Mouse (Mus musculus): Measurements from ENCODE around the gene Abca13. TPM values are rescaled to one million over a fixed set of nuclear protein-coding genes. Genes with fewer than 3 reads are reported as not detected.
A peak's percentile ranks its signal among the peaks of the same experiment; 100 is the strongest.

Abca13 gene
- polyA plus RNA-seq, 1 experiment from 2014 or later = 0.02 TPM

DNA sequence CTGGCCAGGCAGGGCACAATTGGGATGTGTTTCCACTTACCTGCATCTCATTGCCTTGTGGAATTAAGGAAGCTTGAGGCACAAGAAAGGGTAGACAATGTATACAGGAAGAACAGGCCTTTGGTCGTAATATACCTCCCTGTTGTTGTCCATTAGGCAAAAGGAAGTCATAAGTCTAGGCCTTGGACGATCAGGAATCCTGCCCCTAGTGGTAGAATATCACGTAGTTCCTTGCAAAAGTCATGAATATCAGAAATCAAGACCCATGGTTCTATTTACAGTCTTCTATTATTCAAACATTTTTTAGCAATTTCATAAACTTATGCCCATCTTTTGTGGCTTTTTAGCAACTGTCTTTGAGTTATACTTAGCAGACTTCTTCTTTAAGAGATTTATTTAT is 456.2 kb downstream of the Abca13 start:
- H3K27ac ChIP-seq (ENCODE audit: low read length) = no peak overlapping the region
- H3K27me3 ChIP-seq (replicated peaks; ENCODE audit: insufficient read depth, low read length) = no peaks in the 10 kb centered on the region
- no peaks in the 10 kb centered on the region for H3K4me1 ChIP-seq (ENCODE audit: insufficient read depth, low read depth, low read length)
- no peak overlapping the region for H3K4me2 ChIP-seq (replicated peaks; ENCODE audit: low read depth, low read length)
- WGBS = 52% methylated on average over 3 of the region's 3 CpGs
- no peak overlapping the region for H3K4me3 ChIP-seq (ENCODE audit: low read depth, low read length)
- no peak for TF ChIP-seq EP300 (IDR thresholded peaks at IDR 0.05)
- TF ChIP-seq CTCF (IDR thresholded peaks at IDR 0.05) = peak; percentile 39
- H3K9ac ChIP-seq (replicated peaks; ENCODE audit: low read depth) = no peak overlapping the region
- no peaks in the 10 kb centered on the region for H3K36me3 ChIP-seq (ENCODE audit: insufficient read depth, low read length)
- no peak for ATAC-seq
- peak; percentile 14 for DNase-seq (ENCODE audit: low spot score)
- no peaks in the 10 kb centered on the region for H3K9me3 ChIP-seq (ENCODE audit: low read length)

DNA sequence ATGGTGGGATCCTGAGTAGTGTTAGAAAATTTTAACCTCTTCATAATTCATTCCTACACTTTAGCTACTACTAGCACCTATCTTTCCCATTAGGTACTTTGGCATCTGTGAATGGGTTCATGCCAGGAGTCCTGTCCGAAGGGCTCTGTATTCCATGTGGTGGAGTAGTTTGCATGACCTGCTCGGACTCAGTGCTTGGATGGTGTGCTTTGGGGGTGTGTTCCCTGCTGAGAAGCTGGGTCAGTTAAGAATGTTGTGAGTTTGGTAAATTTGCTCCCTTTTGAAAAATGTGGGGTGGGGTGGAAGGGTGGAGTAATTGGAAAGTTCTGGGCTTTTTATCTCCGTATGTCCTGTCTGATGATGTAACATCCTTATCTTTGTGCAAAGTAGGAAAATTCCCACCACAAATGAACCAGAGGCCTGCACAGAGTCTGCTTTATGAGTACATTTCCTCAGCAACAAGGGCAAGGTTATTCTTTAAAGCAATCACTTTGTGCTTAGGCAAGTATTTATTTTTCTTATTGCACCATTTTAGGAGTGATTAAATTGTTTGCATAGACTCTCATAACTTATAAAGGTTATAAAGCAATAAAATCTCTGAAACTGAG is 475.0 kb downstream of the Abca13 start:
- H3K9ac ChIP-seq (replicated peaks; ENCODE audit: low read depth) = no peak overlapping the region
- H3K27ac ChIP-seq (ENCODE audit: low read length) = no peak overlapping the region
- no peaks in the 10 kb centered on the region for H3K36me3 ChIP-seq (ENCODE audit: insufficient read depth, low read length)
- no peaks in the 10 kb centered on the region for H3K4me1 ChIP-seq (ENCODE audit: insufficient read depth, low read depth, low read length)
- H3K9me3 ChIP-seq (ENCODE audit: low read length) = no peaks in the 10 kb centered on the region
- no peak overlapping the region for H3K4me3 ChIP-seq (ENCODE audit: low read depth, low read length)
- TF ChIP-seq EP300 (IDR thresholded peaks at IDR 0.05) = no peak
- TF ChIP-seq CTCF (IDR thresholded peaks at IDR 0.05) = no peak
- DNase-seq (ENCODE audit: low spot score) (peak; percentile 27), ATAC-seq (peak; percentile 67)
- H3K27me3 ChIP-seq (replicated peaks; ENCODE audit: insufficient read depth, low read length) = no peaks in the 10 kb centered on the region
- H3K4me2 ChIP-seq (replicated peaks; ENCODE audit: low read depth, low read length) = no peak overlapping the region
- WGBS = 44% methylated on average over 3 of the region's 3 CpGs

DNA sequence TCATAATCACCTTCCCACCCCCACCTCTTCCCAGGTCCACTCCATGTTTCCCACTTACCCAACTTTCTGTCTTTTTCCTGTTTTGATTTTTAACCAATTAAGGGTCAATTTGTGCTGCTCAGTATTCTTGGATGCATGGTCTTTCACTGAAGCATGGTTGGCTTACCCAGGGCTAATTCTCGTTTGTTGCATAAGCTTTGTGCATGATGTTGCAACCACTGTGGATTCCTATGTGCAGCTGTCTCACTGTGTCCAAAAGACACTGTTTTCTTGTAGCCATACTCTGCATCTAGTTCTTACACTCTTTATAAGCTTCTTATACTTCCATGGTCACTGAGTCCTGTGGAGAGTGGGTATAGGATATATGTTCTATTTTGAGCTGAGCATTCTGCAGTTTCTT is 477.7 kb downstream of the Abca13 start:
- DNase-seq (ENCODE audit: low spot score) (peak; percentile 29), ATAC-seq (no peak)
- Histone ChIP-seq H3K4me1 (ENCODE audit: insufficient read depth, low read depth, low read length) (no peaks in the 10 kb centered on the region), H3K27me3 (replicated peaks; ENCODE audit: insufficient read depth, low read length) (no peaks in the 10 kb centered on the region), H3K4me3 (ENCODE audit: low read depth, low read length) (no peak overlapping the region), H3K36me3 (ENCODE audit: insufficient read depth, low read length) (no peaks in the 10 kb centered on the region), H3K4me2 (replicated peaks; ENCODE audit: low read depth, low read length) (no peak overlapping the region), H3K9me3 (ENCODE audit: low read length) (no peaks in the 10 kb centered on the region), H3K9ac (replicated peaks; ENCODE audit: low read depth) (no peak overlapping the region), H3K27ac (ENCODE audit: low read length) (no peak overlapping the region)
- TF ChIP-seq EP300 (IDR thresholded peaks at IDR 0.05) (no peak), CTCF (IDR thresholded peaks at IDR 0.05) (no peak)
- WGBS = 23% methylated on average over 1 of the region's 1 CpGs

DNA sequence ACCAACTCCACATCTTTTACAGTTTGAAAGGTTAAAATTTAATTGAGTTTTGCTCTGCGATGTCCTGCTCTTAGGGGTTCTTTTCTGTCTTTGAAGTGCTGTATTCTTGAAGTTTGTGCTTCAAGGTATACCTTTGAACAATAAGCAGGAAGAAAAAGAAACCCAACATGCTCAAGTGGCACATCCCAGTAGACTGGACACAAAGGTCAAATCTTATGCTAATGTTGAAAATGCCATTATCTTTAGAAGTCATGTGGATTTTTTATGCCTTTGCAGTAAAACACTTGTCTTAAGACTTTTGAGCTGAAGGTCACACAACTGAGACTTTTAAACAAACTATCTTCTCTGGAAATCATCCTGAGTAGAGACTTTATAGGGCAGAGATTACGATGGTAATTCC is 493.2 kb downstream of the Abca13 start:
- Histone ChIP-seq H3K9ac (replicated peaks; ENCODE audit: low read depth) (no peak overlapping the region), H3K36me3 (ENCODE audit: insufficient read depth, low read length) (no peaks in the 10 kb centered on the region), H3K4me1 (ENCODE audit: insufficient read depth, low read depth, low read length) (no peaks in the 10 kb centered on the region), H3K9me3 (ENCODE audit: low read length) (no peaks in the 10 kb centered on the region), H3K27me3 (replicated peaks; ENCODE audit: insufficient read depth, low read length) (no peaks in the 10 kb centered on the region), H3K4me2 (replicated peaks; ENCODE audit: low read depth, low read length) (no peak overlapping the region), H3K4me3 (ENCODE audit: low read depth, low read length) (no peak overlapping the region), H3K27ac (ENCODE audit: low read length) (no peak overlapping the region)
- ATAC-seq = no peak
- 93% methylated on average over 2 of the region's 2 CpGs for WGBS
- no peak for TF ChIP-seq CTCF (IDR thresholded peaks at IDR 0.05)
- no peak for TF ChIP-seq EP300 (IDR thresholded peaks at IDR 0.05)
- DNase-seq (ENCODE audit: low spot score) = no peak

DNA sequence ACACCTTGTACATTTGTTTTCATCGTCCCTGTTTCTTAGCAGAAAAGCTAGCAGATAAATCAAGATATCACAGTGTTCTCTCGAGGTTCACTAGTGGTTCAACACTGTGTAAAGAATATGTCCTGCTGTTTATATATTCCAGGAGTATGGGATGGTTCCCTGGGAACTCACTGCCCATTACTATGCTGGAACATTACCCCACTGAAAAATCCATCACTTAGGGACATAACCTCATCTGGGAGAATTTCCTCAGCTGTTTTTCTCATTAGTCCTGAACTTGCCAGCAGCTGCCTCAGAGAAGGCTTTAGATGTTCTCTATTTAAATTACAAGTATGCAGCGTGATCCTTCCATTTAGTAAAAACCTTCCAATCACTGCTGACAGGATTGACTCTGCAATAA is 513.4 kb downstream of the Abca13 start:
- peak; percentile 26; the same call in 1 of the 2 replicates for ATAC-seq
- TF ChIP-seq CTCF (IDR thresholded peaks at IDR 0.05) (no peak), EP300 (IDR thresholded peaks at IDR 0.05) (no peak)

DNA sequence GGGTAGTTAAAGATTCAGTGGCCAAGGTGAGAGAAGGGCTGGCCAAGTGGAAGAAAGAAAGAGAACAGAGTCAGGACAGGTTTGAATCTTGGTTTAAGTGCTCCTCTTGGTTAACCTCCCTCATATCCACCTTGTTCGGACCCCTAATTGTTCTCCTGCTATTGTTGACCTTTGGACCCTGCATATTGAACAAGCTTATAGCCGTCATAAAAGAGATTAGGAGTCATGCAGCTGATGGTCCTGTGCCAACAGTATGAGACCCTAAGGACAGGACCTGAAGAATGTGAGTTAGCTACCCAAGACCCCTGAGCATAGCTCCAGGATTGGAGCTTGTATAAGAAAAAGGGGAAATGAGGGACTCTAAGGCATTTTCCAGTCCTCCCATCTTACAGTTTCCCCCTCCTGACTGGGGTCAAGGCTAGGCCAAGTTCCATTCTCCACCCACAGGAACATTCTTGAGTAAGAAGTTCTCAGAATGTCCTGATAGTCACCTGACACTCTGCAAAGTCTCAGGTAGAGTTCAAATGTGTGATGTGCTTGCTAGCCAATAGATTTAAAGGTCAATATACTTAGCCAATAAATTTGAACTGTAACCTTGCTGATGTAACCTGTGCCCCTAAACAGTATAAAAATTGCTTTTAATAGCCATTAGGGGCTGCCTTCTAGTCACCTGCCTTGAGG is 536.2 kb downstream of the Abca13 start:
- DNase-seq (ENCODE audit: low spot score) (no peak), ATAC-seq (no peak)
- Histone ChIP-seq H3K4me2 (replicated peaks; ENCODE audit: low read depth, low read length) (no peak overlapping the region), H3K9me3 (ENCODE audit: low read length) (no peaks in the 10 kb centered on the region), H3K4me1 (ENCODE audit: insufficient read depth, low read depth, low read length) (no peaks in the 10 kb centered on the region), H3K4me3 (ENCODE audit: low read depth, low read length) (no peak overlapping the region), H3K27me3 (replicated peaks; ENCODE audit: insufficient read depth, low read length) (no peaks in the 10 kb centered on the region), H3K9ac (replicated peaks; ENCODE audit: low read depth) (no peak overlapping the region), H3K36me3 (ENCODE audit: insufficient read depth, low read length) (no peaks in the 10 kb centered on the region), H3K27ac (ENCODE audit: low read length) (no peak overlapping the region)
- 51% methylated on average over 2 of the region's 2 CpGs for WGBS
- TF ChIP-seq EP300 (IDR thresholded peaks at IDR 0.05) (no peak), CTCF (IDR thresholded peaks at IDR 0.05) (no peak)

More for the DNA sequence above, 513.4 kb downstream of the Abca13 start:
- Histone ChIP-seq H3K36me3 (ENCODE audit: insufficient read depth, low read length) (no peaks in the 10 kb centered on the region), H3K27ac (ENCODE audit: low read length) (no peak overlapping the region), H3K4me1 (ENCODE audit: insufficient read depth, low read depth, low read length) (no peaks in the 10 kb centered on the region), H3K27me3 (replicated peaks; ENCODE audit: insufficient read depth, low read length) (no peaks in the 10 kb centered on the region), H3K9me3 (ENCODE audit: low read length) (no peaks in the 10 kb centered on the region), H3K9ac (replicated peaks; ENCODE audit: low read depth) (no peak overlapping the region), H3K4me2 (replicated peaks; ENCODE audit: low read depth, low read length) (no peak overlapping the region), H3K4me3 (ENCODE audit: low read depth, low read length) (no peak overlapping the region)
- peak; percentile 34 for DNase-seq (ENCODE audit: low spot score)
- 46% methylated on average over 3 of the region's 3 CpGs for WGBS

Measured in lung, postnatal 0 days (tissue).